Mouse (Mus musculus) left cerebral cortex, postnatal 14 days (tissue): ENCODE data around the gene Olfr152. TPM values are rescaled to one million over a fixed set of nuclear protein-coding genes. Genes with fewer than 3 reads are reported as not detected.

Experiments
- DNase-seq, 2 experiments: peaks; one replicate each; pipeline ENCODE4 v3.0.0; 2021 to 2022; ENCODE audit warnings: low spot score in 2 of 2, mixed read lengths in 1 of 2
- intact Hi-C: fragments of 180-260 bp; cut with DNase I; formaldehyde crosslinking; loops from one replicate; pipeline ENCODE4 v1.15.1; 2025
- long read RNA-seq, 2 experiments: library from polyadenylated mRNA; stranded (forward); transcript quantifications; one replicate each; pipeline ENCODE4 v2.0.0; 2021
- total RNA-seq, 2 experiments: library from RNA; stranded (reverse); gene quantifications; 2 replicates each; pipeline ENCODE4 v1.2.3; 2021

The Olfr152 gene
- not detected for total RNA-seq
- long read RNA-seq, experiment 1 = 0 reads
- long read RNA-seq, experiment 2 = 0 reads

GRCm38 (mm10) chr2:87779183-87779582 is at the start of gene Olfr152:
Olfr152 (plus strand) TSS chr2:87779483.
- intact Hi-C loops = no loop called here
- DNase-seq = no peak

GRCm38 (mm10) chr2:87739878-87740277 is 39.4 kb upstream of the Olfr152 start, which contains the start of gene Olfr1138:
Olfr1138 (minus strand) TSS chr2:87739978.
- DNase-seq = no peak
- intact Hi-C loops = no loop called here

- DNase-seq = no peak
- intact Hi-C loops = no loop called here
These were observed 35.8 kb upstream of the Olfr152 start, which contains the start of gene Olfr1140 for GRCm38 (mm10) chr2:87743452-87743851. Olfr1140 (plus strand) TSS chr2:87743752.

DNA sequence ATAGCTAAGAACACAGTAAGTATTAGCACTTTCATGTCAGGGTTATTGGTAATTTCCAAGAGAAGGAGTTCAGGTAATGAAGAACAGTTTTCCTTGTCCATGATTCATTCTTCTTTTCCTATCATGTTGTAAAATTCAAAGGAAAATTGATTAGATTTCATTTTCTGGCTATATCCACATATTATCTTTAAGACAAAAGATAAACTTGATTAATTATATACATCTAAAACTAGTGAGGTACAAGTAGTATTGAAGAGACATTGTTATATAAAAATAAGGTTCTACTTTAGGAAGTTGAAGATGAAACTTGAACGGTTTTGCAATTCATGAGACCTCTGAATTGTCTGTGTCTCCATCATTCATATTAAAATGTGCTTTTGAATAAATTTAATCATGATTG is 25.4 kb upstream of the Olfr152 start, which contains the start of gene Olfr1141:
Gene Olfr1141 (minus strand): TSS at position 101 of the 400 bp plus-strand sequence.
- intact Hi-C loops = no loop called here
- DNase-seq = no peak

DNA sequence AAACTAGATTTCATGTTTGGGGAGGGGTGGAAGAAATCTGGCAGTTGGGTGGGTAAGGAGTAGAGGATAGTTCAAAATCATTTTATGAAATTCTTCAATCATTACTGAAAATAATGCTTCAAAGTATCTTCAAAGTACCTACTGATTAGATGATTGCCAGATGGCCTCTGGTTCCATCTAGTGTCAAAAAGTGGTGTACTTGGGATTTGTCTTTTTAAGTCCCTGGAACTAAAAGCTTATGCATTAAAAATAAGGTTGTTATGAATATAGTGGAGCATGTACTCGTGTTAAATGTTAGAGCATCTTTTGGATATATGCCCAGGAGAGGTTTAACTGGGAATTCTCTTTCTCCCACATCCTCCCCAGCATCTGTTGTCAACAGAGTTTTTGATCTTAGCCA is 3.1 kb upstream of the Olfr152 start:
- peak in 1 of 2 experiments; percentile 1 for DNase-seq
- intact Hi-C loops = no loop called here

- intact Hi-C loops = no loop called here
These were observed 21.0 kb downstream of the Olfr152 start, which contains the start of gene Olfr1143 for GRCm38 (mm10) chr2:87800292-87800691. Olfr1143 (plus strand) TSS chr2:87800592.

GRCm38 (mm10) chr2:87809522-87809921 is 30.2 kb downstream of the Olfr152 start, which contains the start of gene Olfr1145:
Olfr1145 (plus strand) TSS chr2:87809822.
- DNase-seq = no peak

More at GRCm38 (mm10) chr2:87800292-87800691, 21.0 kb downstream of the Olfr152 start, which contains the start of gene Olfr1143:
- no peak for DNase-seq

DNA sequence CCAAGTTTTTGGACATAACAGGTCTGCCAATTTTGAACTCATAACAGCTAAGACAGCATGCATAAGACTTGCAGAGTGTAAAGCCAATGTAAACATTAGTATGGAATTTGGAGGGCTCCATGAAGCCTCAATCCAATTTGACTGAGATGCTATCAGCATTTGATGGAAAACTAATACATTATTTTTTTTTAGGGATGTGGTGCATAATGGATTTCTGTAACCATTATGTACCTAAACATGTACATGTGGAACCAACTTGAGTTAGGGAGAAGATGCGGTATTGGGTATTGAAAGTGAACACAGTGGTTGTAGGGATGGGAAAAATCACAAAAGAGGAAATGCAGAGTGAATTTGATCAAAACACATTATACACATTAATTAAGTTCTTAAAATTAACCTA is 51.0 kb downstream of the Olfr152 start, which contains the start of gene Olfr1148:
Gene Olfr1148 (plus strand): TSS at position 301 of the 400 bp plus-strand sequence.
- intact Hi-C loops = no loop called here
- no peak for DNase-seq

More at GRCm38 (mm10) chr2:87809522-87809921, 30.2 kb downstream of the Olfr152 start, which contains the start of gene Olfr1145:
- intact Hi-C loops = no loop called here

Other genes with a start within 250 kb of the Olfr152 start
- gene Olfr153, start 247.7 kb upstream of the Olfr152 start, total RNA-seq = not detected
- gene Olfr1128, start 233.9 kb upstream of the Olfr152 start, total RNA-seq = not detected
- not detected for gene Olfr1129, start 205.6 kb upstream of the Olfr152 start, total RNA-seq
- gene Olfr1130, start 173.3 kb upstream of the Olfr152 start, total RNA-seq = not detected
- gene Olfr1131, start 152.4 kb upstream of the Olfr152 start, total RNA-seq = not detected
- not detected for gene Olfr1132, start 141.9 kb upstream of the Olfr152 start, total RNA-seq
- gene Olfr1133, start 132.1 kb upstream of the Olfr152 start, total RNA-seq = not detected
- gene Olfr1134, start 121.0 kb upstream of the Olfr152 start, total RNA-seq = not detected
- gene Olfr1135, start 105.8 kb upstream of the Olfr152 start, total RNA-seq = not detected
- not detected for gene Olfr1136, start 85.5 kb upstream of the Olfr152 start, total RNA-seq
- gene Olfr1137, start 66.3 kb upstream of the Olfr152 start, total RNA-seq = not detected
- gene Olfr1138, start 39.5 kb upstream of the Olfr152 start, total RNA-seq = not detected
- not detected for gene Olfr1140, start 35.7 kb upstream of the Olfr152 start, total RNA-seq
- gene Olfr1141, start 25.5 kb upstream of the Olfr152 start, total RNA-seq = not detected
- not detected for gene Olfr1143, start 21.1 kb downstream of the Olfr152 start, total RNA-seq
- not detected for gene Olfr1145, start 30.3 kb downstream of the Olfr152 start, total RNA-seq
- gene Olfr1148, start 51.0 kb downstream of the Olfr152 start, total RNA-seq = not detected
- gene Olfr1150-ps1, start 64.5 kb downstream of the Olfr152 start, total RNA-seq = not detected
- gene Olfr1151, start 76.4 kb downstream of the Olfr152 start, total RNA-seq = not detected
- gene Olfr1152, start 87.0 kb downstream of the Olfr152 start, total RNA-seq = not detected
- gene Olfr1153, start 115.5 kb downstream of the Olfr152 start, total RNA-seq = not detected
- gene Olfr1154, start 125.7 kb downstream of the Olfr152 start, total RNA-seq = not detected
- not detected for gene Olfr1155, start 165.7 kb downstream of the Olfr152 start, total RNA-seq
- not detected for gene Olfr1156, start 173.6 kb downstream of the Olfr152 start, total RNA-seq
- gene Olfr1157, start 188.8 kb downstream of the Olfr152 start, total RNA-seq = not detected
- not detected for gene Olfr74, start 195.2 kb downstream of the Olfr152 start, total RNA-seq
- not detected for gene Olfr1158, start 210.6 kb downstream of the Olfr152 start, total RNA-seq
- not detected for gene Olfr1160, start 228.8 kb downstream of the Olfr152 start, total RNA-seq
- not detected for gene Olfr1161, start 243.3 kb downstream of the Olfr152 start, total RNA-seq